Mouse (Mus musculus) kidney, adult 8-10 months (tissue): ENCODE data around the gene Ndufa6.

Source experiments
- DNase-seq, 2 experiments: peaks; one replicate each; pipeline ENCODE4 v3.0.0; 2022

Gene Ndufa6

GRCm38 (mm10) chr15:82340414-82341035 lies 13.6 kb downstream of the Ndufa6 start:
- DNase-seq: no peak

GRCm38 (mm10) chr15:82339634-82340254 lies 14.4 kb downstream of the Ndufa6 start:
- DNase-seq: no peak

GRCm38 (mm10) chr15:82339150-82339549 lies 15.0 kb downstream of the Ndufa6 start:
- DNase-seq: no peak

GRCm38 (mm10) chr15:82338593-82339112 lies 15.5 kb downstream of the Ndufa6 start, which contains the start of the genes Naga, Pheta2 and Smdt1:
Gene Naga (minus strand): TSS chr15:82338925.
Gene Pheta2 (plus strand): TSS chr15:82338942.
Gene Smdt1 (plus strand): TSS chr15:82338959.
- peak; percentile 96 to 97 for DNase-seq

- DNase-seq: no peak
Measured at GRCm38 (mm10) chr15:82337875-82338274, 16.2 kb downstream of the Ndufa6 start.

- no peak for DNase-seq
Measured at GRCm38 (mm10) chr15:82336629-82337028, 17.5 kb downstream of the Ndufa6 start.

GRCm38 (mm10) chr15:82335194-82335593 lies 18.9 kb downstream of the Ndufa6 start:
- DNase-seq: no peak

GRCm38 (mm10) chr15:82325382-82325781 lies 28.7 kb downstream of the Ndufa6 start:
- no peak for DNase-seq

- no peak for DNase-seq
Measured at GRCm38 (mm10) chr15:82322195-82322594, 31.9 kb downstream of the Ndufa6 start.

- no peak for DNase-seq
Measured at GRCm38 (mm10) chr15:82319613-82320012, 34.5 kb downstream of the Ndufa6 start.

GRCm38 (mm10) chr15:82317839-82318238 lies 36.3 kb downstream of the Ndufa6 start:
- no peak for DNase-seq

GRCm38 (mm10) chr15:82308416-82308815 lies 45.7 kb downstream of the Ndufa6 start:
- DNase-seq: no peak

- no peak for DNase-seq
Measured at GRCm38 (mm10) chr15:82307107-82307506, 47.0 kb downstream of the Ndufa6 start.
